Mouse (Mus musculus): ENCODE measurements around the gene Prss54. TPM values are rescaled to one million over a fixed set of nuclear protein-coding genes. Genes with fewer than 3 reads are reported as not detected.

Gene Prss54
- polyA plus RNA-seq (2017; shearing (Covaris generic)): not detected

GRCm38 (mm10) chr8:95576240-95576639 is at the start of gene Prss54:
Prss54 (minus strand) TSS chr8:95576340.

GRCm38 (mm10) chr8:95533584-95534387 is 42.4 kb downstream of the Prss54 start, which contains the start of gene Ccdc113:
Ccdc113 (plus strand) TSS chr8:95534085.

Other genes starting within 250 kb of the Prss54 start
- gene Zfp319, start 244.4 kb downstream of the Prss54 start, polyA plus RNA-seq (2017; shearing (Covaris generic)): 5.9 TPM
- gene Usb1, start 244.1 kb downstream of the Prss54 start, polyA plus RNA-seq (2017; shearing (Covaris generic)): 52.2 TPM
- gene Mmp15, start 224.1 kb downstream of the Prss54 start, polyA plus RNA-seq (2017; shearing (Covaris generic)): 0.27 TPM
- gene Cfap20, start 141.5 kb downstream of the Prss54 start, polyA plus RNA-seq (2017; shearing (Covaris generic)): 36.4 TPM
- 40.8 TPM for gene Csnk2a2, start 86.3 kb downstream of the Prss54 start, polyA plus RNA-seq (2017; shearing (Covaris generic))
- gene Ccdc113, start 42.3 kb downstream of the Prss54 start, polyA plus RNA-seq (2017; shearing (Covaris generic)): not detected
- 5.0 TPM for gene Gins3, start 57.1 kb upstream of the Prss54 start, polyA plus RNA-seq (2017; shearing (Covaris generic))
- 0.18 TPM for gene Ndrg4, start 100.6 kb upstream of the Prss54 start, polyA plus RNA-seq (2017; shearing (Covaris generic))
- gene Setd6, start 139.5 kb upstream of the Prss54 start, polyA plus RNA-seq (2017; shearing (Covaris generic)): 64.1 TPM
- 98.3 TPM for gene Cnot1, start 231.1 kb upstream of the Prss54 start, polyA plus RNA-seq (2017; shearing (Covaris generic))
- gene Sap18b, start 249.0 kb upstream of the Prss54 start, polyA plus RNA-seq (2017; shearing (Covaris generic)): 178 TPM

All from effector memory CD4-positive, alpha-beta T cell, adult 7 months (primary cell).